Mouse (Mus musculus): ENCODE results near the gene Flywch2.

The Flywch2 gene

GRCm38 (mm10) chr17:23749400-23750191 is 36.3 kb downstream of the Flywch2 start:
- ATAC-seq (ENCODE audit: insufficient number of reproducible peaks, low FRiP score, low TSS enrichment): no peak

GRCm38 (mm10) chr17:23748631-23749391 is 37.1 kb downstream of the Flywch2 start:
- ATAC-seq (ENCODE audit: insufficient number of reproducible peaks, low FRiP score, low TSS enrichment): no peak; the same call in 1 of the 2 replicates

- no peak for ATAC-seq (ENCODE audit: insufficient number of reproducible peaks, low FRiP score, low TSS enrichment)
Observed at GRCm38 (mm10) chr17:23748026-23748425, 37.9 kb downstream of the Flywch2 start.

GRCm38 (mm10) chr17:23747471-23747870 is 38.4 kb downstream of the Flywch2 start:
- ATAC-seq (ENCODE audit: insufficient number of reproducible peaks, low FRiP score, low TSS enrichment): no peak

- no peak for ATAC-seq (ENCODE audit: insufficient number of reproducible peaks, low FRiP score, low TSS enrichment)
Observed at GRCm38 (mm10) chr17:23746767-23747166, 39.1 kb downstream of the Flywch2 start.

- ATAC-seq (ENCODE audit: insufficient number of reproducible peaks, low FRiP score, low TSS enrichment): no peak
Observed at GRCm38 (mm10) chr17:23746311-23746710, 39.6 kb downstream of the Flywch2 start.

- ATAC-seq (ENCODE audit: insufficient number of reproducible peaks, low FRiP score, low TSS enrichment): no peak
Observed at GRCm38 (mm10) chr17:23745301-23746251, 40.3 kb downstream of the Flywch2 start, which contains the start of gene Kremen2. TSS of gene Kremen2 (minus strand) at chr17:23745833.

- ATAC-seq (ENCODE audit: insufficient number of reproducible peaks, low FRiP score, low TSS enrichment): no peak
Observed at GRCm38 (mm10) chr17:23744651-23745050, 41.2 kb downstream of the Flywch2 start.

- no peak for ATAC-seq (ENCODE audit: insufficient number of reproducible peaks, low FRiP score, low TSS enrichment)
Observed at GRCm38 (mm10) chr17:23744076-23744475, 41.8 kb downstream of the Flywch2 start.

GRCm38 (mm10) chr17:23742941-23743340 is 42.9 kb downstream of the Flywch2 start:
- no peak for ATAC-seq (ENCODE audit: insufficient number of reproducible peaks, low FRiP score, low TSS enrichment)

- no peak for ATAC-seq (ENCODE audit: insufficient number of reproducible peaks, low FRiP score, low TSS enrichment)
Observed at GRCm38 (mm10) chr17:23742210-23742793, 43.6 kb downstream of the Flywch2 start.

- ATAC-seq (ENCODE audit: insufficient number of reproducible peaks, low FRiP score, low TSS enrichment): no peak
Observed at GRCm38 (mm10) chr17:23741359-23742209, 44.3 kb downstream of the Flywch2 start.

- ATAC-seq (ENCODE audit: insufficient number of reproducible peaks, low FRiP score, low TSS enrichment): no peak
Observed at GRCm38 (mm10) chr17:23740598-23741021, 45.3 kb downstream of the Flywch2 start, which contains the start of gene Paqr4. TSS of gene Paqr4 (minus strand) at chr17:23740867.

GRCm38 (mm10) chr17:23740136-23740584 is 45.7 kb downstream of the Flywch2 start:
- ATAC-seq (ENCODE audit: insufficient number of reproducible peaks, low FRiP score, low TSS enrichment): peak; percentile 85

- ATAC-seq (ENCODE audit: insufficient number of reproducible peaks, low FRiP score, low TSS enrichment): no peak
Observed at GRCm38 (mm10) chr17:23739202-23740135, 46.4 kb downstream of the Flywch2 start.

GRCm38 (mm10) chr17:23738836-23739201 is 47.1 kb downstream of the Flywch2 start:
- ATAC-seq (ENCODE audit: insufficient number of reproducible peaks, low FRiP score, low TSS enrichment): no peak

- no peak for ATAC-seq (ENCODE audit: insufficient number of reproducible peaks, low FRiP score, low TSS enrichment)
Observed at GRCm38 (mm10) chr17:23737493-23738445, 48.1 kb downstream of the Flywch2 start.

All from cerebellum, adult (tissue).